Mouse (Mus musculus) heart, adult 8-10 months (tissue): ENCODE results near the gene Nradd. TPM values are rescaled to one million over a fixed set of nuclear protein-coding genes. Genes with fewer than 3 reads are reported as not detected.

ENCODE experiments used
- DNase-seq: peaks from one replicate; pipeline ENCODE4 v3.0.0; 2022; ENCODE audit warnings: low spot score
- total RNA-seq, 4 experiments: library from RNA; stranded (reverse); gene quantifications; 2 replicates each; pipeline ENCODE4 v1.2.4; 2022

The Nradd gene
- total RNA-seq: 1 to 10 TPM in 2 of 4 experiments, under 1 TPM in 2; 0.79 to 1.4 (median 0.97) TPM

- DNase-seq: peak; percentile 81
These were observed at the start of gene Nradd for GRCm38 (mm10) chr9:110624361-110625166. Nradd (minus strand) TSS chr9:110624452.

GRCm38 (mm10) chr9:110673107-110673752, 49.0 kb upstream of the Nradd start:
- peak; percentile 56 for DNase-seq

GRCm38 (mm10) chr9:110672462-110673106, 48.3 kb upstream of the Nradd start:
- DNase-seq: no peak

GRCm38 (mm10) chr9:110669785-110670184, 45.5 kb upstream of the Nradd start:
- no peak for DNase-seq

- no peak for DNase-seq
These were observed 44.5 kb upstream of the Nradd start for GRCm38 (mm10) chr9:110668601-110669293.

GRCm38 (mm10) chr9:110667219-110667836, 43.1 kb upstream of the Nradd start:
- DNase-seq: no peak

GRCm38 (mm10) chr9:110666374-110666773, 42.1 kb upstream of the Nradd start:
- DNase-seq: no peak

- DNase-seq: peak; percentile 69
These were observed 41.7 kb upstream of the Nradd start for GRCm38 (mm10) chr9:110665912-110666311.

GRCm38 (mm10) chr9:110662844-110663243, 38.6 kb upstream of the Nradd start:
- no peak for DNase-seq

- DNase-seq: no peak
These were observed 36.8 kb upstream of the Nradd start for GRCm38 (mm10) chr9:110660856-110661612.

GRCm38 (mm10) chr9:110660208-110660607, 36.0 kb upstream of the Nradd start:
- DNase-seq: no peak

GRCm38 (mm10) chr9:110659521-110659920, 35.3 kb upstream of the Nradd start:
- DNase-seq: no peak

GRCm38 (mm10) chr9:110657474-110658078, 33.3 kb upstream of the Nradd start:
- peak; percentile 62 for DNase-seq

- peak; percentile 97 for DNase-seq
These were observed 32.3 kb upstream of the Nradd start, which contains the start of gene Ccdc12 for GRCm38 (mm10) chr9:110656249-110657221. Ccdc12 (plus strand) TSS chr9:110656503.

GRCm38 (mm10) chr9:110655651-110656007, 31.4 kb upstream of the Nradd start:
- DNase-seq: no peak

- no peak for DNase-seq
These were observed 30.7 kb upstream of the Nradd start for GRCm38 (mm10) chr9:110654726-110655650.

GRCm38 (mm10) chr9:110653655-110654461, 29.6 kb upstream of the Nradd start, which contains the start of gene Nbeal2:
Nbeal2 (minus strand) TSS chr9:110654161.
- peak; percentile 96 for DNase-seq
